Mouse (Mus musculus): ENCODE measurements around the gene Hist1h2ah. TPM values are rescaled to one million over a fixed set of nuclear protein-coding genes. Genes with fewer than 3 reads are reported as not detected.

Gene Hist1h2ah
- total and polyA plus RNA-seq, 3 experiments = 8.1 to 10.0 TPM; not detected in 1

GRCm38 (mm10) chr13:22001346-22001745 lies 34.0 kb downstream of the Hist1h2ah start:
- Histone ChIP-seq H3K79me2 (replicated peaks; ENCODE audit: control insufficient read depth, insufficient read depth, low read length) (no peaks in the 10 kb centered on the region), H3K4me1 (ENCODE audit: control insufficient read depth, insufficient read depth, low read length) (peaks cover 2% of the 10 kb centered on the region), H3K27ac (no peak overlapping the region), H3K27me3 (ENCODE audit: control insufficient read depth, insufficient read depth, low read length) (peaks cover 29% of the 10 kb centered on the region), H3K4me3 (no peak overlapping the region), H3K9ac (ENCODE audit: low read depth, low read length) (no peak overlapping the region), H3K36me3 (ENCODE audit: control insufficient read depth, insufficient read depth, low read length) (no peaks in the 10 kb centered on the region)
- WGBS = 63% methylated on average over 2 of the region's 2 CpGs
- no peak for DNase-seq
- intact Hi-C loops (cut with DNase I) = no loop called here
- TF ChIP-seq POLR2A (IDR thresholded peaks at IDR 0.05; ENCODE audit: insufficient read depth, low read depth, low read length) (no peak), EP300 (IDR thresholded peaks at IDR 0.05; ENCODE audit: insufficient read depth, low read depth, low read length) (no peak), CTCF (IDR thresholded peaks at IDR 0.05) (no peak)

GRCm38 (mm10) chr13:21999147-21999546 lies 36.2 kb downstream of the Hist1h2ah start:
- 43% methylated on average over 4 of the region's 4 CpGs for WGBS

GRCm38 (mm10) chr13:21998412-21998811 lies 37.0 kb downstream of the Hist1h2ah start:
- peaks cover 30% of the 10 kb centered on the region for H3K27me3 ChIP-seq (ENCODE audit: control insufficient read depth, insufficient read depth, low read length)
- DNase-seq = no peak
- no peaks in the 10 kb centered on the region for H3K36me3 ChIP-seq (ENCODE audit: control insufficient read depth, insufficient read depth, low read length)

More at GRCm38 (mm10) chr13:21999147-21999546, 36.2 kb downstream of the Hist1h2ah start:
- Histone ChIP-seq H3K4me3 (no peak overlapping the region), H3K36me3 (ENCODE audit: control insufficient read depth, insufficient read depth, low read length) (no peaks in the 10 kb centered on the region), H3K27me3 (ENCODE audit: control insufficient read depth, insufficient read depth, low read length) (peaks cover 28% of the 10 kb centered on the region), H3K4me1 (ENCODE audit: control insufficient read depth, insufficient read depth, low read length) (peaks cover 6% of the 10 kb centered on the region), H3K27ac (no peak overlapping the region), H3K9ac (ENCODE audit: low read depth, low read length) (no peak overlapping the region), H3K79me2 (replicated peaks; ENCODE audit: control insufficient read depth, insufficient read depth, low read length) (no peaks in the 10 kb centered on the region)
- intact Hi-C loops (cut with DNase I) = no loop called here
- TF ChIP-seq CTCF (IDR thresholded peaks at IDR 0.05) (no peak), POLR2A (IDR thresholded peaks at IDR 0.05; ENCODE audit: insufficient read depth, low read depth, low read length) (no peak), EP300 (IDR thresholded peaks at IDR 0.05; ENCODE audit: insufficient read depth, low read depth, low read length) (no peak)
- no peak for DNase-seq

GRCm38 (mm10) chr13:21997821-21998220 lies 37.5 kb downstream of the Hist1h2ah start:
- intact Hi-C loops (cut with DNase I) = no loop called here
- no peak for TF ChIP-seq CTCF (IDR thresholded peaks at IDR 0.05)
- TF ChIP-seq EP300 (IDR thresholded peaks at IDR 0.05; ENCODE audit: insufficient read depth, low read depth, low read length) = no peak
- TF ChIP-seq POLR2A (IDR thresholded peaks at IDR 0.05; ENCODE audit: insufficient read depth, low read depth, low read length) = no peak
- H3K4me1 ChIP-seq (ENCODE audit: control insufficient read depth, insufficient read depth, low read length) = peaks cover 6% of the 10 kb centered on the region
- H3K4me3 ChIP-seq = no peak overlapping the region
- H3K79me2 ChIP-seq (replicated peaks; ENCODE audit: control insufficient read depth, insufficient read depth, low read length) = no peaks in the 10 kb centered on the region
- no peak for DNase-seq
- 13% methylated on average over 4 of the region's 4 CpGs for WGBS
- peaks cover 30% of the 10 kb centered on the region for H3K27me3 ChIP-seq (ENCODE audit: control insufficient read depth, insufficient read depth, low read length)
- H3K36me3 ChIP-seq (ENCODE audit: control insufficient read depth, insufficient read depth, low read length) = no peaks in the 10 kb centered on the region
- no peak overlapping the region for H3K9ac ChIP-seq (ENCODE audit: low read depth, low read length)
- no peak overlapping the region for H3K27ac ChIP-seq

More at GRCm38 (mm10) chr13:21998412-21998811, 37.0 kb downstream of the Hist1h2ah start:
- H3K79me2 ChIP-seq (replicated peaks; ENCODE audit: control insufficient read depth, insufficient read depth, low read length) = no peaks in the 10 kb centered on the region
- H3K4me1 ChIP-seq (ENCODE audit: control insufficient read depth, insufficient read depth, low read length) = peaks cover 6% of the 10 kb centered on the region
- WGBS = 43% methylated on average over 3 of the region's 3 CpGs
- no peak overlapping the region for H3K9ac ChIP-seq (ENCODE audit: low read depth, low read length)
- H3K27ac ChIP-seq = no peak overlapping the region
- no peak overlapping the region for H3K4me3 ChIP-seq
- TF ChIP-seq POLR2A (IDR thresholded peaks at IDR 0.05; ENCODE audit: insufficient read depth, low read depth, low read length) = no peak
- TF ChIP-seq EP300 (IDR thresholded peaks at IDR 0.05; ENCODE audit: insufficient read depth, low read depth, low read length) = no peak
- no peak for TF ChIP-seq CTCF (IDR thresholded peaks at IDR 0.05)
- intact Hi-C loops (cut with DNase I) = no loop called here

GRCm38 (mm10) chr13:21997201-21997820 lies 38.1 kb downstream of the Hist1h2ah start:
- Histone ChIP-seq H3K4me3 (no peak overlapping the region), H3K27me3 (ENCODE audit: control insufficient read depth, insufficient read depth, low read length) (peaks cover 30% of the 10 kb centered on the region), H3K36me3 (ENCODE audit: control insufficient read depth, insufficient read depth, low read length) (no peaks in the 10 kb centered on the region), H3K27ac (no peak overlapping the region), H3K9ac (ENCODE audit: low read depth, low read length) (no peak overlapping the region), H3K4me1 (ENCODE audit: control insufficient read depth, insufficient read depth, low read length) (peaks cover 6% of the 10 kb centered on the region), H3K79me2 (replicated peaks; ENCODE audit: control insufficient read depth, insufficient read depth, low read length) (no peaks in the 10 kb centered on the region)
- intact Hi-C loops (cut with DNase I) = no loop called here
- DNase-seq = no peak
- TF ChIP-seq EP300 (IDR thresholded peaks at IDR 0.05; ENCODE audit: insufficient read depth, low read depth, low read length) = no peak
- TF ChIP-seq POLR2A (IDR thresholded peaks at IDR 0.05; ENCODE audit: insufficient read depth, low read depth, low read length) = no peak
- no peak for TF ChIP-seq CTCF (IDR thresholded peaks at IDR 0.05)
- WGBS = 14% methylated on average over 21 of the region's 21 CpGs

GRCm38 (mm10) chr13:21996840-21997185 lies 38.6 kb downstream of the Hist1h2ah start:
- TF ChIP-seq POLR2A (IDR thresholded peaks at IDR 0.05; ENCODE audit: insufficient read depth, low read depth, low read length) = no peak
- no peak for TF ChIP-seq CTCF (IDR thresholded peaks at IDR 0.05)
- TF ChIP-seq EP300 (IDR thresholded peaks at IDR 0.05; ENCODE audit: insufficient read depth, low read depth, low read length) = no peak
- DNase-seq = no peak
- Histone ChIP-seq H3K4me1 (ENCODE audit: control insufficient read depth, insufficient read depth, low read length) (peaks cover 6% of the 10 kb centered on the region), H3K79me2 (replicated peaks; ENCODE audit: control insufficient read depth, insufficient read depth, low read length) (no peaks in the 10 kb centered on the region), H3K36me3 (ENCODE audit: control insufficient read depth, insufficient read depth, low read length) (no peaks in the 10 kb centered on the region), H3K27me3 (ENCODE audit: control insufficient read depth, insufficient read depth, low read length) (peaks cover 30% of the 10 kb centered on the region), H3K9ac (ENCODE audit: low read depth, low read length) (no peak overlapping the region), H3K4me3 (no peak overlapping the region), H3K27ac (no peak overlapping the region)
- intact Hi-C loops (cut with DNase I) = no loop called here
- WGBS = 8% methylated on average over 13 of the region's 13 CpGs
